Mouse (Mus musculus) brain, embryonic 14.5 days (tissue): ENCODE results near the gene 2810004N23Rik.

Experiments used
- CTCF ChIP-seq: fragments of 200-500 bp; IDR thresholded peaks from 2 replicates; pipeline ENCODE4 v1.5.1; 2012; ENCODE audit warnings: inconsistent platforms, mild to moderate bottlenecking, moderate library complexity, borderline replicate concordance; ENCODE audit not compliant: insufficient read depth, insufficient read length; ENCODE audit errors: extremely low read depth
- POLR2A ChIP-seq: fragments of 200-500 bp; IDR thresholded peaks from 2 replicates; pipeline ENCODE4 v1.6.1; 2012; ENCODE audit warnings: mild to moderate bottlenecking, inconsistent platforms, borderline replicate concordance; ENCODE audit not compliant: poor library complexity, insufficient read depth, insufficient read length, severe bottlenecking; ENCODE audit errors: extremely low read depth

GRCm38 (mm10) chr8:124903198-124903597, 40.3 kb upstream of the 2810004N23Rik start:
- TF ChIP-seq CTCF (no peak), POLR2A (no peak)
